Mouse (Mus musculus) MEL (cell line): Measurements from ENCODE around the gene Wdr91. TPM values are rescaled to one million over a fixed set of nuclear protein-coding genes. Genes with fewer than 3 reads are reported as not detected.

Experiments
- DNase-seq: peaks from one replicate; pipeline ENCODE4 v3.0.0; 2011; ENCODE audit warnings: low read depth, low spot score
- H3K27ac ChIP-seq: 2 replicates; pipeline ENCODE4 v1.5.1; 2012; ENCODE audit warnings: low read depth, mild to moderate bottlenecking, control low read depth, low read length, moderate library complexity; ENCODE audit not compliant: control insufficient read depth
- H3K27me3 ChIP-seq, 2 experiments: fragments of 150-350 bp in 1 of 2; sonication (generic) in 1 of 2; 2 replicates each; pipeline ENCODE4 v1.6.1; 2012; ENCODE audit warnings: low read length in 2 of 2, mild to moderate bottlenecking in 2 of 2, improper control_type of control experiment in 1 of 2, moderate library complexity in 1 of 2; ENCODE audit not compliant: insufficient read depth in 2 of 2, control insufficient read depth in 1 of 2
- H3K36me3 ChIP-seq, 2 experiments: 2 replicates each; pipeline ENCODE4 v1.6.1; 2012 to 2014; ENCODE audit warnings: low read length in 2 of 2, improper control_type of control experiment in 1 of 2, inconsistent platforms in 1 of 2, mild to moderate bottlenecking in 1 of 2; ENCODE audit not compliant: insufficient read depth in 2 of 2, control insufficient read depth in 1 of 2
- H3K4me1 ChIP-seq, 2 experiments: fragments of 150-350 bp in 1 of 2; sonication (generic) in 1 of 2; 2 replicates each; pipeline ENCODE4 v1.6.1; 2012; ENCODE audit warnings: low read length in 2 of 2, improper control_type of control experiment in 1 of 2, mild to moderate bottlenecking in 1 of 2; ENCODE audit not compliant: insufficient read depth in 2 of 2, control insufficient read depth in 1 of 2
- H3K4me3 ChIP-seq, 2 experiments: fragments of 150-350 bp in 1 of 2; sonication (generic) in 1 of 2; 2 replicates each; pipeline ENCODE4 v1.5.1; 2012; ENCODE audit warnings: low read depth in 2 of 2, low read length in 2 of 2, mild to moderate bottlenecking in 2 of 2, moderate library complexity in 2 of 2, control low read depth in 1 of 2, improper control_type of control experiment in 1 of 2; ENCODE audit not compliant: control insufficient read depth in 1 of 2, insufficient read depth in 1 of 2
- H3K79me2 ChIP-seq: 2 replicates; pipeline ENCODE4 v1.6.1; 2012; ENCODE audit warnings: mild to moderate bottlenecking, low read length, moderate library complexity; ENCODE audit not compliant: control insufficient read depth, poor library complexity, insufficient read depth
- H3K9ac ChIP-seq: 2 replicates; pipeline ENCODE4 v1.6.1; 2012; ENCODE audit warnings: low read depth, mild to moderate bottlenecking, control low read depth, low read length, moderate library complexity; ENCODE audit not compliant: control insufficient read depth, poor library complexity, severe bottlenecking
- H3K9me3 ChIP-seq: fragments of 150-350 bp; sonication (generic); replicated peaks from 2 replicates; pipeline ENCODE4 v1.6.1; 2012; ENCODE audit warnings: mild to moderate bottlenecking, low read length, improper control_type of control experiment, moderate library complexity; ENCODE audit not compliant: insufficient read depth
- CHD1 ChIP-seq: IDR thresholded peaks from 2 replicates; pipeline ENCODE4 v1.6.1; 2012; ENCODE audit warnings: low read depth, mild to moderate bottlenecking, inconsistent platforms, low read length, improper control_type of control experiment
- CHD2 ChIP-seq: IDR thresholded peaks from 2 replicates; pipeline ENCODE4 v1.6.1; 2011; ENCODE audit warnings: low read length, improper control_type of control experiment
- CTCF ChIP-seq, 3 experiments: IDR thresholded peaks in 2 of 3; conservative IDR thresholded peaks in 1 of 3; 2 replicates each; pipeline ENCODE4 v1.5.1; 2011 to 2012; ENCODE audit warnings: low read length in 3 of 3, low read depth in 2 of 3, mild to moderate bottlenecking in 2 of 3, improper control_type of control experiment in 1 of 3, inconsistent platforms in 1 of 3, mixed read lengths in 1 of 3, moderate library complexity in 1 of 3; ENCODE audit not compliant: control insufficient read depth in 1 of 3, insufficient read depth in 1 of 3, poor library complexity in 1 of 3, severe bottlenecking in 1 of 3
- E2F4 ChIP-seq: IDR thresholded peaks from 2 replicates; pipeline ENCODE4 v1.6.1; 2011; ENCODE audit warnings: low read depth, low read length, improper control_type of control experiment, borderline replicate concordance
- ELF1 ChIP-seq: IDR thresholded peaks from 2 replicates; pipeline ENCODE4 v1.6.1; 2014; ENCODE audit warnings: low read depth, mild to moderate bottlenecking, inconsistent platforms, low read length, improper control_type of control experiment, moderate library complexity
- ETS1 ChIP-seq: IDR thresholded peaks from 2 replicates; pipeline ENCODE4 v1.6.1; 2012; ENCODE audit warnings: low read depth, mild to moderate bottlenecking, inconsistent platforms, low read length, improper control_type of control experiment, moderate library complexity
- JUND ChIP-seq: IDR thresholded peaks from 2 replicates; pipeline ENCODE4 v1.6.1; 2011; ENCODE audit warnings: low read depth, mild to moderate bottlenecking, improper control_type of control experiment, low read length
- MAZ ChIP-seq: IDR thresholded peaks from 2 replicates; pipeline ENCODE4 v1.6.1; 2012; ENCODE audit warnings: low read depth, mild to moderate bottlenecking, inconsistent platforms, low read length, improper control_type of control experiment
- MEF2A ChIP-seq: IDR thresholded peaks from 2 replicates; pipeline ENCODE4 v1.6.1; 2014; ENCODE audit warnings: low read depth, mild to moderate bottlenecking, inconsistent platforms, low read length, improper control_type of control experiment; ENCODE audit not compliant: poor library complexity, insufficient replicate concordance, severe bottlenecking; ENCODE audit errors: extremely low read depth
- MYB ChIP-seq: IDR thresholded peaks from 2 replicates; pipeline ENCODE4 v1.6.1; 2011; ENCODE audit warnings: mild to moderate bottlenecking, low read depth, low read length, improper control_type of control experiment
- MYC ChIP-seq: IDR thresholded peaks from 2 replicates; pipeline ENCODE4 v1.6.1; 2011; ENCODE audit warnings: low read depth, mild to moderate bottlenecking, low read length, improper control_type of control experiment, moderate library complexity
- NELFE ChIP-seq: IDR thresholded peaks from 2 replicates; pipeline ENCODE4 v1.6.1; 2011; ENCODE audit warnings: low read depth, low read length, improper control_type of control experiment
- POLR2A ChIP-seq, 2 experiments: IDR thresholded peaks; 2 replicates each; pipeline ENCODE4 v1.6.1; 2011 to 2012; ENCODE audit warnings: low read length in 2 of 2, mild to moderate bottlenecking in 2 of 2, control low read depth in 1 of 2, improper control_type of control experiment in 1 of 2, low read depth in 1 of 2, moderate library complexity in 1 of 2; ENCODE audit not compliant: control insufficient read depth in 1 of 2, insufficient read depth in 1 of 2, poor library complexity in 1 of 2
- POLR2AphosphoS5 ChIP-seq: IDR thresholded peaks from 2 replicates; pipeline ENCODE4 v1.6.1; 2012; ENCODE audit warnings: low read depth, borderline replicate concordance, mild to moderate bottlenecking, inconsistent platforms, low read length, moderate library complexity, mixed read lengths
- SMC3 ChIP-seq: IDR thresholded peaks from 2 replicates; pipeline ENCODE4 v1.6.1; 2011; ENCODE audit warnings: low read depth, low read length, improper control_type of control experiment
- TAL1 ChIP-seq: IDR thresholded peaks from 2 replicates; pipeline ENCODE4 v1.6.1; 2012; ENCODE audit warnings: mild to moderate bottlenecking, inconsistent platforms, low read length, moderate library complexity, mixed read lengths
- TBP ChIP-seq: IDR thresholded peaks from 2 replicates; pipeline ENCODE4 v1.8.0; 2011; ENCODE audit warnings: low read depth, low read length, improper control_type of control experiment
- TCF12 ChIP-seq: IDR thresholded peaks from 2 replicates; pipeline ENCODE4 v1.6.1; 2014; ENCODE audit warnings: low read depth, mild to moderate bottlenecking, inconsistent platforms, low read length, improper control_type of control experiment, moderate library complexity
- UBTF ChIP-seq: IDR thresholded peaks from 2 replicates; pipeline ENCODE4 v1.6.1; 2012; ENCODE audit warnings: low read depth, mild to moderate bottlenecking, inconsistent platforms, low read length, improper control_type of control experiment, moderate library complexity, borderline replicate concordance; ENCODE audit not compliant: insufficient read depth
- USF1 ChIP-seq: IDR thresholded peaks from 2 replicates; pipeline ENCODE4 v1.6.1; 2014; ENCODE audit warnings: low read depth, mild to moderate bottlenecking, inconsistent platforms, low read length, improper control_type of control experiment, moderate library complexity
- USF2 ChIP-seq, 2 experiments: IDR thresholded peaks; 2 replicates each; pipeline ENCODE4 v1.6.1; 2011 to 2012; ENCODE audit warnings: improper control_type of control experiment in 2 of 2, low read length in 2 of 2, borderline replicate concordance in 1 of 2, inconsistent platforms in 1 of 2, low read depth in 1 of 2, mild to moderate bottlenecking in 1 of 2; ENCODE audit not compliant: insufficient read depth in 1 of 2
- ZC3H11A ChIP-seq: IDR thresholded peaks from 2 replicates; pipeline ENCODE4 v1.6.1; 2012; ENCODE audit warnings: low read depth, mild to moderate bottlenecking, inconsistent platforms, low read length, improper control_type of control experiment
- ZKSCAN1 ChIP-seq: IDR thresholded peaks from 2 replicates; pipeline ENCODE4 v1.6.1; 2012; ENCODE audit warnings: low read depth, mild to moderate bottlenecking, inconsistent platforms, low read length, improper control_type of control experiment, moderate library complexity
- polyA plus RNA-seq, 2 experiments: library from polyadenylated mRNA; stranded (reverse) in 1 of 2; unstranded in 1 of 2; fragments of >175 nt in 1 of 2; fragments of >200 nt in 1 of 2; gene quantifications; 2 replicates each; pipeline versions ENCODE4 v1.2.1 to v1.2.4; 2012; ENCODE audit warnings: low replicate concordance in 2 of 2, low read depth in 1 of 2; ENCODE audit not compliant: insufficient read length in 2 of 2, insufficient read depth in 1 of 2, missing spikeins in 1 of 2
- total RNA-seq: library from RNA; depleted of rRNA; stranded (reverse); fragments of 300-350 nt; gene quantifications from 2 replicates; pipeline ENCODE4 v1.2.3, GENCODE M21; 2012

Gene Wdr91
- total and polyA plus RNA-seq, 3 experiments = 11.7 to 24.1 TPM; not detected in 1

- no peak for TF ChIP-seq UBTF
- TF ChIP-seq TAL1 = no peak
- no peak; the same call in 1 of the 2 replicates for TF ChIP-seq POLR2AphosphoS5
- no peak for TF ChIP-seq CHD2
- 0 out of 2 replicates have a peak, but pooled peaks have one; percentile 5 for TF ChIP-seq MYB
- TF ChIP-seq SMC3 = no peak
- TF ChIP-seq CHD1 = no peak
- no peak for TF ChIP-seq MEF2A
- no peak for TF ChIP-seq ZKSCAN1
- no peak for TF ChIP-seq E2F4
- TF ChIP-seq ELF1 = no peak
- TF ChIP-seq TCF12 = 0 out of 2 replicates have a peak, but pooled peaks have one; percentile 12
- no peak for TF ChIP-seq CTCF (IDR thresholded peaks at IDR 0.05 in 2 of 3, conservative IDR thresholded peaks at IDR 0.05 in 1 of 3; ENCODE audit: control insufficient read depth in 1 of 3, insufficient read depth in 1 of 3, low read depth in 2 of 3, low read length in 3 of 3, poor library complexity in 1 of 3, severe bottlenecking in 1 of 3)
- peak; percentile 72 for TF ChIP-seq MYC
Observed at GRCm38 (mm10) chr6:34862791-34863403, 47.8 kb downstream of the Wdr91 start, which contains the start of gene Tmem140 (continued).

- Histone ChIP-seq H3K9me3 (no peaks in the 10 kb centered on the region), H3K9ac (peak overlapping the region; percentile 83), H3K79me2 (peaks cover 3% of the 10 kb centered on the region; the same call in 1 of the 2 replicates), H3K27me3 (peaks cover 0 to 1% of the 10 kb centered on the region in 2 experiments; a peak in 1 of 4 replicates), H3K27ac (peak overlapping the region; percentile 96), H3K4me1 (peaks cover 9 to 28% of the 10 kb centered on the region in 2 experiments), H3K4me3 (peak overlapping the region; percentile 81 to 96)
- peak; percentile 87 for DNase-seq
- TF ChIP-seq ZC3H11A = no peak
- 0 out of 2 replicates have a peak, but pooled peaks have one; percentile 4 for TF ChIP-seq MYC
- 0 out of 2 replicates have a peak, but pooled peaks have one; percentile 34 for TF ChIP-seq MYB
- TF ChIP-seq UBTF = no peak
- no peak for TF ChIP-seq USF2 (IDR thresholded peaks at IDR 0.05; ENCODE audit: borderline replicate concordance in 1 of 2, insufficient read depth in 1 of 2, low read depth in 1 of 2, low read length in 2 of 2)
- TF ChIP-seq USF1 = peak; percentile 80
- TF ChIP-seq CHD2 = no peak
- no peak for TF ChIP-seq POLR2A (IDR thresholded peaks at IDR 0.05; ENCODE audit: control insufficient read depth in 1 of 2, insufficient read depth in 1 of 2, low read depth in 1 of 2, low read length in 2 of 2, poor library complexity in 1 of 2)
- no peak; the same call in 1 of the 2 replicates for TF ChIP-seq MAZ
- TF ChIP-seq POLR2AphosphoS5 = no peak
- TF ChIP-seq ZKSCAN1 = no peak
- TF ChIP-seq ELF1 = no peak
- TF ChIP-seq TBP = peak; percentile 45; the same call in 1 of the 2 replicates
- TF ChIP-seq JUND = no peak
- TF ChIP-seq NELFE = peak; percentile 50; the same call in 1 of the 2 replicates
- TF ChIP-seq ETS1 = peak; percentile 56; the same call in 1 of the 2 replicates
- TF ChIP-seq, all 39 proteins: peak for 6
- peaks cover 0 to 22% of the 10 kb centered on the region in 2 experiments; a peak in 2 of 4 replicates for H3K36me3 ChIP-seq
Observed at GRCm38 (mm10) chr6:34862381-34862780, 48.3 kb downstream of the Wdr91 start.
